Mouse (Mus musculus): Measurements from ENCODE around the gene Arap2. TPM values are rescaled to one million over a fixed set of nuclear protein-coding genes. Genes with fewer than 3 reads are reported as not detected.

Gene Arap2
- polyA plus RNA-seq, 1 experiment from 2014 or later = 7.4 TPM

DNA sequence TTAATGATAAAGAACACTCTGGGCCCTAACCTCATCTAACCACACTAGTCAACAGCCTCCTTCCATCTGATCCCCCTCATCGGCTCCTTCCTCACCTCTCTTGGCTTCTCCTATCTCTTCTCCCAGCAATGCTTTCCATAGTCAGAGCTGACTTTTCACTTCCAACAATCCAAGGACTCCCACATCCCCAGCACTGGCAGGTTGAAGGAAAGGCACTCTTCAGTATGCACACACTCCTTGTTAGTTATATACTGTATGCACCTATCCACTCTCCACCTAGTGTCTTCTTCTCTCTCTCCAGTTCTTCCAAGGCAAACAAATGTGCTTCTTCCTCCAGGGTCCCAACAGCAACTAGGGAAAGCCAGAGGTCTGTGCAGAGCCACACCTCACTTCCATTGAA is 50.0 kb downstream of the Arap2 start:
- Histone ChIP-seq H3K9ac (ENCODE audit: low read depth, low read length) (no peak overlapping the region), H3K4me3 (ENCODE audit: low read length) (no peak overlapping the region), H3K36me3 (ENCODE audit: control insufficient read depth, insufficient read depth, low read length) (no peaks in the 10 kb centered on the region), H3K27me3 (replicated peaks; ENCODE audit: control insufficient read depth, insufficient read depth, low read length) (no peaks in the 10 kb centered on the region), H3K4me2 (ENCODE audit: low read length) (no peak overlapping the region), H3K27ac (ENCODE audit: low read depth, low read length) (no peak overlapping the region), H3K9me3 (ENCODE audit: control insufficient read depth, low read length) (no peaks in the 10 kb centered on the region), H3K4me1 (ENCODE audit: control insufficient read depth, insufficient read depth, low read depth, low read length) (no peaks in the 10 kb centered on the region)
- 100% methylated on average over 1 of the region's 1 CpGs for WGBS
- no peak for ATAC-seq

DNA sequence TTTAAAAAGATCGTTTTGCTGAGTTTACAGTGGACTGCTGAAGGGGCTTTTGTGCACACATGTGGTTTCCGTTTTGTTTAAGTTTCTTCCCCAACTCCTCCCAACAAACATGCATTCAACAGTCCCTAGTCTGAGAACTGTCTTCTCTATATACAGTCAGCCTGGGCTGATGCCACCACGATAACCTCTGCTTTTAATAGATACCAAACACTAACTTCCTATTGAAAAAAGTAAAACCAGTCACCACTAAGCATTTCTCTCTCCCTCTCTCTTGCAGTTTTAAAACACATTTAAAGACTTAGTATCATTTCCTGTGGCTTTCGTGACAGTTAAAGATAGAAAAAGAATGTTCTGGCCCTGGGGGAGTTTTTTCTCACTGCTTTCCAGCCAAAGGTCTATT is 50.5 kb downstream of the Arap2 start:
- H3K27ac ChIP-seq (ENCODE audit: low read depth, low read length) = no peak overlapping the region
- 80% methylated on average over 4 of the region's 4 CpGs for WGBS
- H3K36me3 ChIP-seq (ENCODE audit: control insufficient read depth, insufficient read depth, low read length) = no peaks in the 10 kb centered on the region
- ATAC-seq = no peak
- no peak overlapping the region for H3K4me3 ChIP-seq (ENCODE audit: low read length)
- H3K9me3 ChIP-seq (ENCODE audit: control insufficient read depth, low read length) = no peaks in the 10 kb centered on the region
- no peak overlapping the region for H3K9ac ChIP-seq (ENCODE audit: low read depth, low read length)
- H3K4me2 ChIP-seq (ENCODE audit: low read length) = no peak overlapping the region
- H3K4me1 ChIP-seq (ENCODE audit: control insufficient read depth, insufficient read depth, low read depth, low read length) = no peaks in the 10 kb centered on the region
- no peaks in the 10 kb centered on the region for H3K27me3 ChIP-seq (replicated peaks; ENCODE audit: control insufficient read depth, insufficient read depth, low read length)

DNA sequence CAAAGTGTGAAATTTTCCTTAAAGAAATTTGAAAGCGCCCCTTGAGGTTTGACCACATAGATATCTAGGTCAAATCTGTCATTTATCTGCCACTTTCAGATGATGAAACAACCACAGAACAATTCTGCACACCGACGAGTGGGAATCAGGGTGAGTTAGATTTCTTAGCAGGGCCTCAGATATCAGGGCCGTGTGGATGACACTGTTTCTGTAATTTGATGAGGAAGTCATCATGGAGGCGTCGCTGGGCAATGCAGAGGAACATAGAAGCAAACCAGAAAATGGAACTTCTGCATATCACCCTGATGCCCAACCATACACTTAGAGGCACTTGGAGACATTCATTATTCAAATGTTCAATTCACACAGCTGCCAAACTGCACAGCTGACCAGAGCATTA is 55.0 kb downstream of the Arap2 start:
- WGBS = 79% methylated on average over 6 of the region's 6 CpGs
- H3K27ac ChIP-seq (ENCODE audit: low read depth, low read length) = no peak overlapping the region
- peaks cover 3% of the 10 kb centered on the region; the same call in 1 of the 2 replicates for H3K4me1 ChIP-seq (ENCODE audit: control insufficient read depth, insufficient read depth, low read depth, low read length)
- no peak for ATAC-seq
- H3K9ac ChIP-seq (ENCODE audit: low read depth, low read length) = no peak overlapping the region
- no peak overlapping the region for H3K4me2 ChIP-seq (ENCODE audit: low read length)
- H3K9me3 ChIP-seq (ENCODE audit: control insufficient read depth, low read length) = no peaks in the 10 kb centered on the region
- no peaks in the 10 kb centered on the region for H3K36me3 ChIP-seq (ENCODE audit: control insufficient read depth, insufficient read depth, low read length)
- no peak overlapping the region for H3K4me3 ChIP-seq (ENCODE audit: low read length)
- H3K27me3 ChIP-seq (replicated peaks; ENCODE audit: control insufficient read depth, insufficient read depth, low read length) = no peaks in the 10 kb centered on the region

DNA sequence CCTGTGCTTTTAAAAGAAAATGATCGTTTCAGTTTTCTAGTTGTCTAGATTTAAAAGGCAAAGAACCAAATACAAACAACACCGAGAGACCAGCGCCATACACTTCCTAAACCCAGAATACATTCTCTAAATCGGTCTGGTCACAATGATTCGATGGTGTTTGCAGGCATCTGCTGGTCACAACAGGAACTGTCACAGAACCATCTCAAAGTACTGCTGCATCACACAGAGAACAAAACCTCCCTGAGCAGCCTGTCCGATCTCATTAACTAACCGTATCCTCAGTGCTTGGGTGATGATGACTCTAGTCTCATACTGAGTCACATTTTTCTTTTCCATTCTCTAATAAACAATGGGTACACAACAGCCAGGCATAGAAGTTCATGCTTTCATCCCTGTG is 59.1 kb downstream of the Arap2 start:
- Histone ChIP-seq H3K4me2 (ENCODE audit: low read length) (peak overlapping the region; percentile 34), H3K27me3 (replicated peaks; ENCODE audit: control insufficient read depth, insufficient read depth, low read length) (no peaks in the 10 kb centered on the region), H3K27ac (ENCODE audit: low read depth, low read length) (no peak overlapping the region), H3K4me1 (ENCODE audit: control insufficient read depth, insufficient read depth, low read depth, low read length) (peaks cover 3% of the 10 kb centered on the region; the same call in 1 of the 2 replicates), H3K9ac (ENCODE audit: low read depth, low read length) (no peak overlapping the region), H3K36me3 (ENCODE audit: control insufficient read depth, insufficient read depth, low read length) (no peaks in the 10 kb centered on the region), H3K4me3 (ENCODE audit: low read length) (no peak overlapping the region), H3K9me3 (ENCODE audit: control insufficient read depth, low read length) (no peaks in the 10 kb centered on the region)
- 15% methylated on average over 7 of the region's 7 CpGs for WGBS
- peak; percentile 97 for ATAC-seq

DNA sequence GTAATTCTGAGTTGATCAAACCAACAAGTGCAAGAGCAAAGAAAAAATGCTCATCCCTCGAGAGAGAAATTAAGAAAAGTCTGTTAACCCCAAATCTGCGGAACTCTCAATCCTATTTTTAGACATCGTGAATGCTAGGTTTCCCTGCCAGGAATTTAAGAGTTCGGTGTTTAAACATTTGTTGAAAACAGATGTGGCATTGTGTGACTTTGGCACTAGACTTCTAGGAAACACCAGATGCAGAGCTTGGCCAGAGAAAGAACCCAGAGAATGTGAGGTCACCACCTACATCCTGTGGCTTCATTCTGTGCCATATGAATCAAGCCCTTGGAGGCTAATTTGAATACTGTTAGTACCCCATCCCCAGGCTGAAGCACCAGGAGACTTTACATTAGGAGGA is 76.0 kb downstream of the Arap2 start:
- H3K9ac ChIP-seq (ENCODE audit: low read depth, low read length) = no peak overlapping the region
- H3K4me2 ChIP-seq (ENCODE audit: low read length) = no peak overlapping the region
- H3K27ac ChIP-seq (ENCODE audit: low read depth, low read length) = no peak overlapping the region
- WGBS = 56% methylated on average over 4 of the region's 4 CpGs
- no peaks in the 10 kb centered on the region for H3K4me1 ChIP-seq (ENCODE audit: control insufficient read depth, insufficient read depth, low read depth, low read length)
- no peak overlapping the region for H3K4me3 ChIP-seq (ENCODE audit: low read length)
- no peaks in the 10 kb centered on the region for H3K27me3 ChIP-seq (replicated peaks; ENCODE audit: control insufficient read depth, insufficient read depth, low read length)
- H3K9me3 ChIP-seq (ENCODE audit: control insufficient read depth, low read length) = no peaks in the 10 kb centered on the region
- ATAC-seq = no peak
- H3K36me3 ChIP-seq (ENCODE audit: control insufficient read depth, insufficient read depth, low read length) = no peaks in the 10 kb centered on the region

DNA sequence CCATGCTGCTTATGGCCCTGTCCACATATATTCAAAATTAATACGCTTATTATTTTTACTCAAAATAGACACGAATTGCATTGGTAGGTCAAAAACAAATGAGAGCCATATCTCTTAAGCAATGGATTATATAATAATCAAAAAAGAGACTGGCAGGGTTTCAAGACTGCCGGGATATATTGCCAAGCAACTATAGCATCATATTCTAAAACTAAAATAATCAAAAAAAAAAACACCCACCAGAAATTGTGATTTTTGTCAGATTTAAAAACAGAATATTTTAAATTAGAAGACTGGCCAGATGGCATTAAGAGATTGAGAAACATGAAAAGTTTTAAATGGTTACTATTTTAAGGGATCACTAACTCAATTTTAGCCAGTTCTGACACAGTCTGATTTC is 82.2 kb downstream of the Arap2 start:
- no peaks in the 10 kb centered on the region for H3K27me3 ChIP-seq (replicated peaks; ENCODE audit: control insufficient read depth, insufficient read depth, low read length)
- 72% methylated on average over 3 of the region's 3 CpGs for WGBS
- ATAC-seq = no peak
- no peaks in the 10 kb centered on the region for H3K4me1 ChIP-seq (ENCODE audit: control insufficient read depth, insufficient read depth, low read depth, low read length)
- no peaks in the 10 kb centered on the region for H3K36me3 ChIP-seq (ENCODE audit: control insufficient read depth, insufficient read depth, low read length)
- H3K4me3 ChIP-seq (ENCODE audit: low read length) = no peak overlapping the region
- no peak overlapping the region for H3K4me2 ChIP-seq (ENCODE audit: low read length)
- H3K9me3 ChIP-seq (ENCODE audit: control insufficient read depth, low read length) = no peaks in the 10 kb centered on the region
- no peak overlapping the region for H3K9ac ChIP-seq (ENCODE audit: low read depth, low read length)
- no peak overlapping the region for H3K27ac ChIP-seq (ENCODE audit: low read depth, low read length)

DNA sequence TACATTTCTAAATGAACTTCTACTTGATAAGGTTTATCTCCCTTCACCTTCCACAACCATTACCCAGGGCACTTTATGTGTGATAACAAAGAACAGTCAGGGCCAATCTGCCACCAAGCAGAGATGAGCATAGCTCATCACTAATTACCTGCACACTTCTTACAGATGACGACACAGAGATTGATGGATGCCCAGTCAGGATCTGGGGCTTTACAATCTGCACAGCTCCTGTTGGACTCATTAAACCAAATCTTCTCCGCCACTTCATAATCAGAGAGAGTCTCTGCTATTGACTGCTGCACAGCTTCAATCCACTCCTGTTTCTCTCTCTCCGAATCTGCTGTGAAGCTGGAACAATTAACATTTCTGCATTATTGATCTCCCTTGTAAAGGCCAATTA is 82.8 kb downstream of the Arap2 start:
- H3K4me3 ChIP-seq (ENCODE audit: low read length) = no peak overlapping the region
- no peaks in the 10 kb centered on the region for H3K36me3 ChIP-seq (ENCODE audit: control insufficient read depth, insufficient read depth, low read length)
- peak; percentile 65; the same call in 1 of the 2 replicates for ATAC-seq
- WGBS = 43% methylated on average over 3 of the region's 3 CpGs
- no peak overlapping the region for H3K4me2 ChIP-seq (ENCODE audit: low read length)
- no peaks in the 10 kb centered on the region for H3K9me3 ChIP-seq (ENCODE audit: control insufficient read depth, low read length)
- H3K27me3 ChIP-seq (replicated peaks; ENCODE audit: control insufficient read depth, insufficient read depth, low read length) = no peaks in the 10 kb centered on the region
- no peaks in the 10 kb centered on the region for H3K4me1 ChIP-seq (ENCODE audit: control insufficient read depth, insufficient read depth, low read depth, low read length)
- no peak overlapping the region for H3K9ac ChIP-seq (ENCODE audit: low read depth, low read length)
- H3K27ac ChIP-seq (ENCODE audit: low read depth, low read length) = no peak overlapping the region

DNA sequence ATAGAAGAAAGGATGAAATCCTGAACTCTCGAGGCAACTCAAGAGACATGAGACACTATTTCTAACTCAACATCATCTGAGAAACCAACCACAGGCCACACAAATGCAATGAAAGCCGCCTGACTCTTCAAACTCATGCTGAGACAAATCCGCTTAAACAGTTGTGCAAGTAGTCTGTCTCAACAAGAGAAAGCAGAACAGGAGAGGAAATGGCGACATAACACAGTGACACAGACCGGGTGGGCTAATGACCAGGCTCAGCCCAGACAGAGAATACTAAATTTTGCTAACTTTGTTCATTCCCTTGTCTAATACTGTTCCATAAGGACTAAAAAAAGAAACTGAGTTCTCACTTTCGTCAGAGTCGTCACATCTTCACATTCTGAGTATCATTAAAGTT is 88.6 kb downstream of the Arap2 start:
- whole genome bisulfite sequencing = 89% methylated on average over 7 of the region's 7 CpGs

DNA sequence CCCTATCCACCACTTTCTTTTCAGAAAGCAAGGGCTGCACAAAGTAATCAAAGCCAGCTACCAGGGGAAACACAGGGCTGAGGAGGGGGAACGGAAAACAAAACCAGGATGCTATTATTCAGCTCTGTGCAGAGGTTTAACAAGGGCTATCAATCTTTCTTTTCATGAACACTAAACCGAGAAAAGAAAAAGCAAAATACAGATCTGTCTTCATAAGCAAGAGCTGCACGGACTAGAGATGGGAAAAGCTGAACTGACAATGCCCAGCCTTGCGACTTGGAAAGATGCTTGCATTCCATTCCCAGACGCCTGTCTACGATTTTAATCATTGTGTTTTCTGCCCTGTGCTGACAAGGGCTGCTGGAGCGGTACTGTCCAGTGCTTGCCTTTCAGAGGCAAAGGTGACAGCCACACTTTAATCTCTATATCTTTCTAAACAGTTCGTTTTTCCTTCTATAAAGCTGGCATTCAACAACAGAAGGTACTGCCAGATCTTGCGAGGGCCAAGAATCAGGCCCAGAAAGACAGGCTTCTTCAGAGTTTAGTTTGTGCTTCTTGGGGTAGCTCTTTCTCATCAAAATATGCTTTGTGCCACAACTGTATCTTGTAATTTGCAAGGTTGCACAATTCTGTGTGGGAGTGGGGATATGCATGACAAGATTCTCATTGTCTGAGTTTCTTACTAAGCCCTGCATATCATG is 93.1 kb downstream of the Arap2 start:
- Histone ChIP-seq H3K36me3 (ENCODE audit: control insufficient read depth, insufficient read depth, low read length) (no peaks in the 10 kb centered on the region), H3K4me2 (ENCODE audit: low read length) (peak overlapping the region; percentile 37), H3K9ac (ENCODE audit: low read depth, low read length) (no peak overlapping the region), H3K4me1 (ENCODE audit: control insufficient read depth, insufficient read depth, low read depth, low read length) (no peaks in the 10 kb centered on the region), H3K4me3 (ENCODE audit: low read length) (no peak overlapping the region), H3K27me3 (replicated peaks; ENCODE audit: control insufficient read depth, insufficient read depth, low read length) (no peaks in the 10 kb centered on the region), H3K9me3 (ENCODE audit: control insufficient read depth, low read length) (no peaks in the 10 kb centered on the region), H3K27ac (ENCODE audit: low read depth, low read length) (peak overlapping the region; percentile 58)
- peak; percentile 75 for ATAC-seq
- 19% methylated on average over 9 of the region's 9 CpGs for WGBS

More for the DNA sequence above, 88.6 kb downstream of the Arap2 start:
- Histone ChIP-seq H3K4me2 (ENCODE audit: low read length) (no peak overlapping the region), H3K9me3 (ENCODE audit: control insufficient read depth, low read length) (no peaks in the 10 kb centered on the region), H3K4me3 (ENCODE audit: low read length) (no peak overlapping the region), H3K27ac (ENCODE audit: low read depth, low read length) (no peak overlapping the region), H3K27me3 (replicated peaks; ENCODE audit: control insufficient read depth, insufficient read depth, low read length) (no peaks in the 10 kb centered on the region), H3K36me3 (ENCODE audit: control insufficient read depth, insufficient read depth, low read length) (no peaks in the 10 kb centered on the region), H3K9ac (ENCODE audit: low read depth, low read length) (no peak overlapping the region), H3K4me1 (ENCODE audit: control insufficient read depth, insufficient read depth, low read depth, low read length) (no peaks in the 10 kb centered on the region)
- no peak for ATAC-seq

DNA sequence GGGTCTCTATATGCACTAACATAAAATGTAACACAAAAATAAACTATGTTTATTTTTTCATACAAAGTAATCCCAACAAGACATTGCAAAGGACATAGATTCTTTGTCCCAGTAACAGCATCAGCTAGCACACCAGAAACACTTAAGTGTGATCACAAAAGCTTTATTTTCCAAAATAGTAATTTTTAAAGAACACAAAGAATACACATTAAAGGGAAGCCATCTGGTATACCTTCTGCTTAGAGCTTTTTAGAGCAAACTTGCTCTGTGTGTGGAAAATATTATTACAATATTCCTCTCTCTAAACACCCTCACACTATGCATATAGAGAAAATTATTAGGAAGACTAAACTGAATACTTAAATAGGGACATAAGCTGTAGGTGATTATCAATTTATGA is 100.6 kb downstream of the Arap2 start:
- no peaks in the 10 kb centered on the region for H3K4me1 ChIP-seq (ENCODE audit: control insufficient read depth, insufficient read depth, low read depth, low read length)
- no peaks in the 10 kb centered on the region for H3K36me3 ChIP-seq (ENCODE audit: control insufficient read depth, insufficient read depth, low read length)
- no peak overlapping the region for H3K4me2 ChIP-seq (ENCODE audit: low read length)
- no peak for ATAC-seq
- no peaks in the 10 kb centered on the region for H3K9me3 ChIP-seq (ENCODE audit: control insufficient read depth, low read length)
- H3K4me3 ChIP-seq (ENCODE audit: low read length) = no peak overlapping the region
- no peak overlapping the region for H3K27ac ChIP-seq (ENCODE audit: low read depth, low read length)
- no peak overlapping the region for H3K9ac ChIP-seq (ENCODE audit: low read depth, low read length)
- H3K27me3 ChIP-seq (replicated peaks; ENCODE audit: control insufficient read depth, insufficient read depth, low read length) = no peaks in the 10 kb centered on the region

Data from hindbrain, embryonic 16.5 days (tissue).